Mouse (Mus musculus): Measurements from ENCODE around the gene Slc7a15. TPM values are rescaled to one million over a fixed set of nuclear protein-coding genes. Genes with fewer than 3 reads are reported as not detected.

The Slc7a15 gene
- total RNA-seq, 1 experiment from 2014 or later = not detected

- no peak for ATAC-seq (replicated peaks in 1 of 2; ENCODE audit: insufficient read depth in 1 of 2, low FRiP score in 2 of 2, low TSS enrichment in 1 of 2, low read depth in 1 of 2, poor library complexity in 2 of 2, severe bottlenecking in 2 of 2)
Measured at GRCm38 (mm10) chr12:8522711-8523110, 76.2 kb downstream of the Slc7a15 start.

DNA sequence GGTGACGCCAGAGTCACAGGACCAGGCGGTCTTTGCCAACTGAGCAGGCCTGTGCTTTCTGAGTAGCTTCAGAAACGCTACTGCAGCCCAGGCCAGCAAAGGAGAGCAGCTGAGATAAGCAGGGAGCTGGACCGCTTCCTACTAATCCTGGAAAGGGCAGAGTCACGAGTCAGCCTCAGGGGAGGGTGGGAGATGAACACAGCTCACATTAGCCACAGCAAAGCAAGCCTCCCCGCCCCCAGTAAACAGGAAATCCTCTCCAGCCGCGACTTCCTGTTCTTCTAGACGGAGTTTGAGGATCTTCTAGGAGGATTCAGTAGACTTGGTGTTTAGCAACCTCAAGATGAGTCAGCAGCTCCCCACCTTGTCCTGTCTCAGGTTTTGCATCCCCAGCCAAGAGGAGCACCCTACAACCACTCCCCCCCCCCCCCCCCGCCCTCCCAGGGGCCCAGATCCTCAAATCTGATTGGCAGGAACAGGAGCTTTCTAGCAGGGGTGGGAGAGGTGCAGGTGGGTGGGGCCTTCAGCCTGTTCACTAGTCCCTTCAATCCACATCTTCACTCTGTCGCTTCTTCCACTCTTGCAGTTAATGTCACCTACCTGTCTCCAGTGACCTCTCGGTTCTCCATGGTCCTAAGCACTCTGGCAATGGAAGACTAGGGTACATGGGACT lies 77.4 kb downstream of the Slc7a15 start:
- ATAC-seq (replicated peaks in 1 of 2; ENCODE audit: insufficient read depth in 1 of 2, low FRiP score in 2 of 2, low TSS enrichment in 1 of 2, low read depth in 1 of 2, poor library complexity in 2 of 2, severe bottlenecking in 2 of 2) = peak; percentile 96

DNA sequence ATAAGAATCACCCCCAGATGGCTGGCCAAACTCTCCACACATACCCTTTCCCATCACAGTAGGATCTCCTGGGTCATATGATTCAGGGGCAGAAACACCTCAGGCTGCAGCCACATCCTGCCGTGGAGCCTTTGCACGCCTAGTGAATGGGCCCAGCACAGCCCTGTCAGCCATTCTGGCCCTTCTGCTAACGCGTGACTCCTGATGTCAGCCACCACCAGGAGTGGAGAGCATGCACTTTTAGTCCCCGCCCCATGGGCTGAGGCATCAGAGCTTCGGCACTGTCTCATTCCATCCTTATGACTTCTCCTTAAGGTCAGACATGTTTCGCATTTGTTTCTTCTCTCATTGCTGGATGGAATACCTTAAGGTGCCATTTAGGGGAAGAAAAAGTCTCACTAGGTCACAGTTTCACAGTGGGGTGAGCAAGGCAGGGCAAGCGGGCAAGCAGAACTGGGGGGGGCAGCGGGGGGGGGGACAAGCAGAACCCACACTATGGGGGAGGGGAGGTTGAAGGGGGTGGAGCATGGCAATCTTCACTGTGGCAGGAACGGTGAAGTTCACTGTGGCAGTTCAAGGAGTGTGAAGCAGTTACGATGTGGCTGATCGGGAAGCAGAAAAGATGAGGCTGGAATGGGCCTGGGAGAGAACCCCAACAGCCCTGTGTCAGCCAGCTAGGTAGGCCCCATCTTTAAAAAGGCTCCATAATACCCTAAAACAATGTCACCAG lies 79.3 kb downstream of the Slc7a15 start:
- no peak for ATAC-seq (replicated peaks in 1 of 2; ENCODE audit: insufficient read depth in 1 of 2, low FRiP score in 2 of 2, low TSS enrichment in 1 of 2, low read depth in 1 of 2, poor library complexity in 2 of 2, severe bottlenecking in 2 of 2)

- ATAC-seq (replicated peaks in 1 of 2; ENCODE audit: insufficient read depth in 1 of 2, low FRiP score in 2 of 2, low TSS enrichment in 1 of 2, low read depth in 1 of 2, poor library complexity in 2 of 2, severe bottlenecking in 2 of 2) = no peak
Measured at GRCm38 (mm10) chr12:8511037-8511882, 87.6 kb downstream of the Slc7a15 start.

DNA sequence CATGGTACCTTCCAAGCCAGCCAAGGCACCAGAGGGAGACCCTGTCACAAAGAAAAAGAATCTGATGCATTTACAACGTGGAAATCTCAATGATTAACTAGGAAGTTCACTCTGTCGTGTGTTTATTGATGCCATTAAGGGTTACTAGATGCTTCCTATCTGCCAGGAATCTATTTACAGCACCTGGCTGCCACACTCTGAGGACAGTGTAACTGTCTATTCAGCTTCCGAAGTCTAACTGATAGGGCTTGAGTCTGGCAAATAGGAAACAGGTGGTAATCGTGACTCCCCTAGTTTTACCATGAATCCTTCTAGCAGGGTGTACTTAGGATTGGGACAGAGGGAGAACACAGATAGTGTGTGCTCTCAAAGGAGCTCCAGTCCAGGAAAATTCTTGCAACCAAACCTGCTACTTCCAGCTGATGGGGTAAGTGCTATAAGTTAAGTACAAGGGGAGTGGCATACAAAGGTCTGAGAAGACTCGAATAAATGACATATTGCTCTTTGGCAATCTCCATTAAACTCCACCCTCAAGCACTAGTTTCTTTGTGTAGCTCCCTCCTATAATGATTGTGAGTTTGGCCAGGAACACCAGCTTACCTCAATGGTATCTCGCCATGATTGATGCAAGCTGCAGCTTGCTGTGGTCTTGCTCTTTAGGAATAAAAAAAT lies 88.4 kb downstream of the Slc7a15 start:
- ATAC-seq (replicated peaks in 1 of 2; ENCODE audit: insufficient read depth in 1 of 2, low FRiP score in 2 of 2, low TSS enrichment in 1 of 2, low read depth in 1 of 2, poor library complexity in 2 of 2, severe bottlenecking in 2 of 2) = no peak

DNA sequence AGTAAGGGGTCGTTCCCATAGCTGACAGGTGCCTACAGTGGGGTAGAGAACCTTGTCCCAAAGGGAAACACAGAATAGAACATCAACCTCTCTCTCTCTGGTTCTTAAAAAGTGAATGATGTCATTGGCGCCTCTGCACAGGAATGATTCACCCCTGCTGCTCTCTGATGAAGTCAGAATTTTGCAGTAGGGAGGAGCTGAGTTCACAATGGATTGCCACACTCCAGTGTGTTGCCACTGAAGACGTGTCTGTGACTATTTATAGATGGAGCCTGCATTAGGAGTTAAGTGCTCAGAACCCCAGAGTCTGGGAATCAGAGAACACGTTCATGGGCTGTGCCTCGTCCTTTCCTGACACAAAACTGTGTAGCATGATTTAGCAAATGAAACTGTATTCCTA lies 89.2 kb downstream of the Slc7a15 start:
- ATAC-seq (replicated peaks in 1 of 2; ENCODE audit: insufficient read depth in 1 of 2, low FRiP score in 2 of 2, low TSS enrichment in 1 of 2, low read depth in 1 of 2, poor library complexity in 2 of 2, severe bottlenecking in 2 of 2) = no peak

DNA sequence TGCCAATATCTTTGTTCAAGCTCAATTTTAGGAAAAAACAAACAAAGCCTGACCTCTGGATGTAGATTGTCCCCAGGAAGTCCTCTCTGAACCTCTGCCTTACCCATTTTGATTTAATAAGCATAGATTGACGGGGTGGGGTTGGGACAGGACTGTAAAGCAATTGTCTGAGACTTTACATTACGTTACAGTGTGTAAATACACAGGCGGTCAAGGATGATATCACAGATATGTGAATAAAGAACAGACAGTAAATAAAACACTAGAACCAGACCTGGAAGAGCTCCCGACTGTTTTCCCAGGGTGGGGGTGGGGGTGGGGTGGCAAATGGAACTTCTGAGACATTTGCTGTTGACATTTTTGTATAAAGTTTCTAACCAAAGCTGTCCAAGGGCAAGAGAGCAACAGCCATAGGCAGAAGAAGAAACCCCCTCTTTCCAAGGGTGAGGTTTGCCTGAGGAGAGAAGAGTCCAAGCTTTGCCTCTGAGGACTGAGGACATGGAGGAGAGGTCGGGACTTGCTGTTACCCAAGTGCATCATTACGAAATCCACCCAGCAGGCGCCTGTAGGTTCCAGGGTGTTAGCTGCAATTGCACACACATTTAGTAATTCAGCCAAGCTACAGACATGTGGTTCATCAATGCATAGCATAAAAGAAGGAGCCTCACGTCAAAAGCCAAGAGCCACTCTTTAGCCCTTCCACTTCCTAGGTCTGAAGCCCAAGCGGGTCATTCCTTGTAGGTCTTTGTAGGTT lies 91.7 kb downstream of the Slc7a15 start:
- ATAC-seq (replicated peaks in 1 of 2; ENCODE audit: insufficient read depth in 1 of 2, low FRiP score in 2 of 2, low TSS enrichment in 1 of 2, low read depth in 1 of 2, poor library complexity in 2 of 2, severe bottlenecking in 2 of 2) = peak in 1 of 2 experiments; percentile 27; a peak in 1 of 4 replicates

DNA sequence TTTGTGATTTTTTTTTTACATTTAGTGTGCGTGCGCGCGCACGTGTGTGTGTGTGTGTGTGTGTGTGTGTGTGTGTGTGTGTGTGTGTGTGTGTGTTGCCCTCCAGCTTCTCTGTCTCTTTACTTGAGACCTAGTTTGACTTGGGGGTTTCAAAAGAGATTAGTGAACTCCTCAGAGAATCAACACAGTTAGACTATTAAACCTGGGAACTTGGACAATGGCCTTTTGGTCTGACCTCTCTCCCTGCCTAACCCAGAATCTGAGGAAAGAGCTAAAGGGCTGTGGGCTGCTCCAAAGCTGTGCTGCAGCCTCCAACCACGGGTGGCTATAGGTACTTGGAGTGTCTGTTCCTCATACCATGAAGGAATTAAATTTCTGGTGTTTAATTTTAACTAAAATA lies 94.7 kb downstream of the Slc7a15 start:
- ATAC-seq (replicated peaks in 1 of 2; ENCODE audit: insufficient read depth in 1 of 2, low FRiP score in 2 of 2, low TSS enrichment in 1 of 2, low read depth in 1 of 2, poor library complexity in 2 of 2, severe bottlenecking in 2 of 2) = no peak

GRCm38 (mm10) chr12:8502546-8502945 lies 96.3 kb downstream of the Slc7a15 start:
- ATAC-seq (replicated peaks in 1 of 2; ENCODE audit: insufficient read depth in 1 of 2, low FRiP score in 2 of 2, low TSS enrichment in 1 of 2, low read depth in 1 of 2, poor library complexity in 2 of 2, severe bottlenecking in 2 of 2) = no peak

- ATAC-seq (replicated peaks in 1 of 2; ENCODE audit: insufficient read depth in 1 of 2, low FRiP score in 2 of 2, low TSS enrichment in 1 of 2, low read depth in 1 of 2, poor library complexity in 2 of 2, severe bottlenecking in 2 of 2) = no peak
Measured at GRCm38 (mm10) chr12:8501571-8502305, 97.1 kb downstream of the Slc7a15 start.

GRCm38 (mm10) chr12:8500597-8501570 lies 98.0 kb downstream of the Slc7a15 start:
- ATAC-seq (replicated peaks in 1 of 2; ENCODE audit: insufficient read depth in 1 of 2, low FRiP score in 2 of 2, low TSS enrichment in 1 of 2, low read depth in 1 of 2, poor library complexity in 2 of 2, severe bottlenecking in 2 of 2) = no peak

DNA sequence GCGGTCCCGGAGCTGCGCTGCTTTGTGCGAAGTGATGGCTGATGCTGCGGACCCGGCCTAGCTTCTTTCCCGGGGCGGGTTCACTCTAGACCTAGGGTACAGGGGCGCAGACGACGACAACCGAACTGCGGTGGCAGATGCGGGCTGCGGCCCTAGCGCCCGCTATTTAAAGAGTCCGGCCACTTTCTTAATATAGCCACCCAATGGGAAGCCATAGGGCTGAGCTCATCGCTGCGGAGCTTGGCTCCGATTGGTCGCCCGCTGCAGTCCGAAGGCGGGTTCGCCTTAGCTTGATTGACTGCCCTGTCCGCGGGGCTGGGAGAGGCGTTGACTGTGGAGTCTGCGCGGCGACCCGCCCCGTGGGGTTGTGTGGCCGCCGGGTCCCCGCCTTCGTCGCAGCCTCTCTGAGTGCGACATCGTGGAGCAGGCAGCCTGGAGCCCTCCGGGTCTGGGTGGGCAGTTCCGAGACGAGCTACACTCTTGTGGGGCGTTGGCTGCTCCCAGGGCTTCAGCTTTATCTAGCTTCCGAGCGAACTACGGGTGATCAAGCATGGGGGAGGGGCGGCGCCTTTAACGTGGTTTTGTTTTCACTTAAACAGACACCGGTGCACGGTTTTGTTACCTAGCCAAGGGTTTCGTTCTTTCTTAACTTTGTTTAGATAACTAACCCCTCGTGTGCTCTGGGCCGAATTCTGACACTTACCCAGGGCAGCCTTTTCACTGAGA lies 98.8 kb downstream of the Slc7a15 start, which contains the start of gene Rhob:
TSS of gene Rhob (minus strand) at position 139 of the 726 bp plus-strand sequence.
- peak; percentile 83 to 91 for ATAC-seq (replicated peaks in 1 of 2; ENCODE audit: insufficient read depth in 1 of 2, low FRiP score in 2 of 2, low TSS enrichment in 1 of 2, low read depth in 1 of 2, poor library complexity in 2 of 2, severe bottlenecking in 2 of 2)

DNA sequence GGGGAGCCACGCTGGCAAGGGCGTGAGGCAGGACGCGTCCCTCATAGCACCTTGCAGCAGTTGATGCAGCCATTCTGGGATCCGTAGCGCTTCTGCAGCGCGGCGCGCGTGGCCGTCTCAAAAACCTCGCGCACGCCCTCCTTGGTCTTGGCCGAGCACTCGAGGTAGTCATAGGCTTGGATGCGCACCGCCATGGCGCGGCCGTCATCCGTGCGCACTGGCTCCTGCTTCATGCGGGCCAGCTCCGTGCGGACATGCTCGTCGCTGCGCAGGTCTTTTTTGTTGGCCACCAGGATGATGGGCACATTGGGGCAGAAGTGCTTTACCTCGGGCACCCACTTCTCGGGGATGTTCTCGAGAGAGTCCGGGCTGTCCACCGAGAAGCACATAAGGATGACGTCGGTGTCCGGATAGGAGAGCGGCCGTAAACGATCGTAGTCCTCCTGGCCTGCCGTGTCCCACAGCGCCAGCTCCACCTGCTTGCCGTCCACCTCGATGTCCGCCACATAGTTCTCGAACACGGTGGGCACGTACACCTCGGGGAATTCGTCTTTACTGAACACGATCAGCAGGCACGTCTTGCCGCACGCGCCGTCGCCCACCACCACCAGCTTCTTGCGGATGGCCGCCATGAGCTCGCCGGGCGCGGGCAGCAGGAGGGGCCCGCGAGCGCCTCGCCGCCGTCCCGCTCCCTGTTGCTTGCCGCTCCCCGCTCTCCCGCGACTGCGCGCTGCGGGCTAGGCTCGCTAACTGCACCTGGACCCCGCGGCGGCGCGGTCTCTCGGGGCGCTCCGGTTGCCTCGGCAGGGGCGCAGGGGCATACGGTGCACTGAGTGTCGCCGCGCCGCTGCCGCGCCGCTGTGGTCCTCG lies 99.6 kb downstream of the Slc7a15 start:
- ATAC-seq (replicated peaks in 1 of 2; ENCODE audit: insufficient read depth in 1 of 2, low FRiP score in 2 of 2, low TSS enrichment in 1 of 2, low read depth in 1 of 2, poor library complexity in 2 of 2, severe bottlenecking in 2 of 2) = peak; percentile 13 to 25

DNA sequence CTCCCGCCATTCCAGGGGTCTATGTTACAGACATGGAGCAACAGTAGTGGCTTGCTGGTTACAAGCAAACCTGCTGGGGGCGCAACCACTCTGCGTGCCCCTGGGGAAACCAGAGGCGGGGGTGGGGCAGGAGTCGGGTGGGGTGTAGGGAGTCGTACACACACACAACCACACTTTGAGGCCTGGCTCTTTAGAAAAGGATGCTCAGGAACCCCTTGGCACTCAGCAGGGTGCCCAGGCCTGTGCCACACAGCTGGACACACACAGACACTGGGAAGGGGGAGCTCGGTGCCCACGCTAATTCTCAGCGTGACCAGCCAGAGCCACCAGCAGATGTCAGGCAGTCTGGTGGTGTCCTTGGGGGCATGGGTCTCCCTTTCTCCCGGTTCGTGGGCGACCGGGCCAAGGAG lies 100.3 kb downstream of the Slc7a15 start:
- no peak for ATAC-seq (replicated peaks in 1 of 2; ENCODE audit: insufficient read depth in 1 of 2, low FRiP score in 2 of 2, low TSS enrichment in 1 of 2, low read depth in 1 of 2, poor library complexity in 2 of 2, severe bottlenecking in 2 of 2)

Measured in hematopoietic stem cell, adult 5-6 weeks (primary cell).